Mouse (Mus musculus): Measurements from ENCODE around the gene Etv6. TPM values are rescaled to one million over a fixed set of nuclear protein-coding genes. Genes with fewer than 3 reads are reported as not detected.

The Etv6 gene
- polyA plus RNA-seq, 1 experiment: 16.3 TPM

DNA sequence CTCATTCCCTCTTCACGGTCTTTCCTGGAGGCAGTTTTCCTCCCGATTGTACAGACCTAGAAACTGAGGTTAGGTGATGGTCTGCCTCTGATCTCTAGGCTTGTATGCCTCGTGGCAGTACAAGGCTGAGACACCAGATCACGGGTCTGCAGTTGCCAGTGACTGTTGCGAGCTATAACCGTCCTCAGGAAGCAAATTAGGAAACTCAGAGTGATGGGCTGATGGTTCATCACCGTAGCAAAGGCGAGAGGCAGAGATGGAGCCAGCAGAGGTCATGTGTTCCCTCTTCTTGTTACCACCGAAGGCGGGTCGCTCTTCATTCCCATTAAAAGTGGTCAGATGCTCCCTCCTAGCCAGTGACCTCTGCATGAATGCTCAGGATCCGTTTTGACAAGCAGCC, 6.4 kb downstream of the Etv6 start:
- Histone ChIP-seq H3K36me3 (ENCODE audit: control insufficient read depth, insufficient read depth, low read length) (no peaks in the 10 kb centered on the region), H3K27me3 (replicated peaks; ENCODE audit: control insufficient read depth, insufficient read depth, low read length) (no peaks in the 10 kb centered on the region), H3K4me3 (ENCODE audit: insufficient read depth, low read depth, low read length) (no peak overlapping the region), H3K27ac (ENCODE audit: insufficient read depth, low read depth, low read length) (no peak overlapping the region), H3K4me1 (ENCODE audit: control insufficient read depth, insufficient read depth, low read length) (peaks cover 46% of the 10 kb centered on the region)
- no peak for DNase-seq
- 41% methylated on average over 12 of the region's 12 CpGs for WGBS
- no peak for TF ChIP-seq POLR2A (IDR thresholded peaks at IDR 0.05; ENCODE audit: low read depth, low read length)
- 0 out of 2 replicates have a peak, but pooled peaks have one; percentile 3 for TF ChIP-seq CTCF (conservative IDR thresholded peaks at IDR 0.05; ENCODE audit: insufficient read depth, insufficient read length, low read depth, low read length)

- Histone ChIP-seq H3K4me3 (ENCODE audit: insufficient read depth, low read depth, low read length) (no peak overlapping the region), H3K36me3 (ENCODE audit: control insufficient read depth, insufficient read depth, low read length) (no peaks in the 10 kb centered on the region), H3K27ac (ENCODE audit: insufficient read depth, low read depth, low read length) (no peak overlapping the region), H3K27me3 (replicated peaks; ENCODE audit: control insufficient read depth, insufficient read depth, low read length) (no peaks in the 10 kb centered on the region), H3K4me1 (ENCODE audit: control insufficient read depth, insufficient read depth, low read length) (peaks cover 43% of the 10 kb centered on the region)
- WGBS: 32% methylated on average over 7 of the region's 7 CpGs
- TF ChIP-seq POLR2A (IDR thresholded peaks at IDR 0.05; ENCODE audit: low read depth, low read length): no peak
- no peak for TF ChIP-seq CTCF (conservative IDR thresholded peaks at IDR 0.05; ENCODE audit: insufficient read depth, insufficient read length, low read depth, low read length)
- DNase-seq: peak; percentile 81
These were observed 8.0 kb downstream of the Etv6 start for GRCm38 (mm10) chr6:134043545-134043944.

GRCm38 (mm10) chr6:134045092-134045868, 9.8 kb downstream of the Etv6 start:
- DNase-seq: no peak
- WGBS: 73% methylated on average over 9 of the region's 9 CpGs

DNA sequence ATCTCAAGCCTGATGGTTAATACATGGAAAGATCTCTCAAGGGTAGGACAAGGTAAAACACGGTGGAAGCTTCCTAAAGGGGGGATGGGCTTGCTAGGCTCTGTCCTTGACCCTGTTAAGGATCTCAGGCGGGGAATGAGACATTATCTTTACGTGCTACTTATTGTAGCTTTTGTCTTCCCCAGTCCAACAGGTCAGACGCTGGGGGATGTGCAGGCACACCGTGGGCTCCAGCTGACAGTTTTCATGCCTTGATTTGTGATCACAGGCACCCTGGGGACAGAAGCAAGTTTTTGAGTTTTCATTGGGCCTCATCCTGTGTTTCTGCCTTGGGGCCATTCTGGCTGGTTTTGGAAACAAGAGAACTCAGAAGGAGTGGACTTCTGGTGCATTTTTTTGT, 10.6 kb downstream of the Etv6 start:
- Histone ChIP-seq H3K27me3 (replicated peaks; ENCODE audit: control insufficient read depth, insufficient read depth, low read length) (no peaks in the 10 kb centered on the region), H3K27ac (ENCODE audit: insufficient read depth, low read depth, low read length) (no peak overlapping the region), H3K36me3 (ENCODE audit: control insufficient read depth, insufficient read depth, low read length) (no peaks in the 10 kb centered on the region), H3K4me1 (ENCODE audit: control insufficient read depth, insufficient read depth, low read length) (peaks cover 31% of the 10 kb centered on the region), H3K4me3 (ENCODE audit: insufficient read depth, low read depth, low read length) (no peak overlapping the region)
- DNase-seq: no peak
- TF ChIP-seq POLR2A (IDR thresholded peaks at IDR 0.05; ENCODE audit: low read depth, low read length): no peak
- no peak for TF ChIP-seq CTCF (conservative IDR thresholded peaks at IDR 0.05; ENCODE audit: insufficient read depth, insufficient read length, low read depth, low read length)
- WGBS: 59% methylated on average over 5 of the region's 5 CpGs

More at GRCm38 (mm10) chr6:134045092-134045868, 9.8 kb downstream of the Etv6 start:
- Histone ChIP-seq H3K27ac (ENCODE audit: insufficient read depth, low read depth, low read length) (no peak overlapping the region), H3K4me1 (ENCODE audit: control insufficient read depth, insufficient read depth, low read length) (peaks cover 31% of the 10 kb centered on the region), H3K4me3 (ENCODE audit: insufficient read depth, low read depth, low read length) (no peak overlapping the region), H3K36me3 (ENCODE audit: control insufficient read depth, insufficient read depth, low read length) (no peaks in the 10 kb centered on the region), H3K27me3 (replicated peaks; ENCODE audit: control insufficient read depth, insufficient read depth, low read length) (no peaks in the 10 kb centered on the region)
- TF ChIP-seq POLR2A (IDR thresholded peaks at IDR 0.05; ENCODE audit: low read depth, low read length): no peak
- TF ChIP-seq CTCF (conservative IDR thresholded peaks at IDR 0.05; ENCODE audit: insufficient read depth, insufficient read length, low read depth, low read length): no peak

DNA sequence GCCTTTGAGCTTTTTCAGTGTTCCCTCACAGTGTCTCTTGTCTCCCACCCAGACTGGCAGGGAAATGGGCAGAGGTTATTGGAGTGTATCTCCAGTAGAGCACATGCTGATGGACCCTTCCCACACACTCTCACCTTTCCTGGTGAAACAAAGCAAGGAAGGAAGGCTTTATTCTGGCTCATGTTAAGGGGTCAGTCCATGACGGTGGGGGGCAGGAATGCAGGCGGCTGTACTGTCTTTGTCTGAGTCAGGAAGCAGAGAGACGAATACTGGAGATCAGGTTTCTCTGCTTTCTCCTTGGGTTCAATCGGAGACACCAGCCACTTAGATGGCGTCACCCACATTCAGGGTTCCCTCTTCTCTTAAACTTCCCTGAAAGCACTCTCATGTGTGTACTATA, 11.7 kb downstream of the Etv6 start:
- no peak for DNase-seq
- Histone ChIP-seq H3K4me1 (ENCODE audit: control insufficient read depth, insufficient read depth, low read length) (peaks cover 24% of the 10 kb centered on the region), H3K27me3 (replicated peaks; ENCODE audit: control insufficient read depth, insufficient read depth, low read length) (no peaks in the 10 kb centered on the region), H3K4me3 (ENCODE audit: insufficient read depth, low read depth, low read length) (no peak overlapping the region), H3K27ac (ENCODE audit: insufficient read depth, low read depth, low read length) (no peak overlapping the region), H3K36me3 (ENCODE audit: control insufficient read depth, insufficient read depth, low read length) (no peaks in the 10 kb centered on the region)
- WGBS: 70% methylated on average over 5 of the region's 5 CpGs
- TF ChIP-seq CTCF (conservative IDR thresholded peaks at IDR 0.05; ENCODE audit: insufficient read depth, insufficient read length, low read depth, low read length): no peak
- TF ChIP-seq POLR2A (IDR thresholded peaks at IDR 0.05; ENCODE audit: low read depth, low read length): no peak

- Histone ChIP-seq H3K36me3 (ENCODE audit: control insufficient read depth, insufficient read depth, low read length) (no peaks in the 10 kb centered on the region), H3K4me1 (ENCODE audit: control insufficient read depth, insufficient read depth, low read length) (peaks cover 25% of the 10 kb centered on the region), H3K27me3 (replicated peaks; ENCODE audit: control insufficient read depth, insufficient read depth, low read length) (no peaks in the 10 kb centered on the region), H3K4me3 (ENCODE audit: insufficient read depth, low read depth, low read length) (no peak overlapping the region), H3K27ac (ENCODE audit: insufficient read depth, low read depth, low read length) (no peak overlapping the region)
- WGBS: 90% methylated on average over 6 of the region's 6 CpGs
- TF ChIP-seq POLR2A (IDR thresholded peaks at IDR 0.05; ENCODE audit: low read depth, low read length) (no peak), CTCF (conservative IDR thresholded peaks at IDR 0.05; ENCODE audit: insufficient read depth, insufficient read length, low read depth, low read length) (no peak)
- DNase-seq: no peak
These were observed 12.5 kb downstream of the Etv6 start for GRCm38 (mm10) chr6:134047974-134048373.

DNA sequence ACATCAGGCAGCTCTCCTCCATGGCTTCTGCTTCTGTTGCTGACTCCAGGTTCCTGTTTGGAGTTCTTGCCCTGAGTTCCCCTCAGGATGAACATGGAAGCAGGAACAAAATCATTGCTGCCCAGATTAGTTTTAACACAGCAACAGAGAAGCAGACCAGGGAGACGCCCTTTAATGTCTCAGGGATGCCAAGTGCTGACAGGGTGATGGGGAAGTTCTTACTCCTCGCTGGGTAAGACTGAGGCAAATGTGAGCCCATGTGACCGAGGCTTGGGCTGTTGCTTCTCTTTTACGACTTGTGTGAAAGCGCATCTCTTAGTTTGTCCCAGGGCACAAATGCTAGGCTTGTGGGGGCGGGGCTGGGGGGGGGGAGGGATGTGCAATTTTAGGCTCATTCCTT, 13.5 kb downstream of the Etv6 start:
- DNase-seq: no peak
- TF ChIP-seq POLR2A (IDR thresholded peaks at IDR 0.05; ENCODE audit: low read depth, low read length): no peak
- no peak for TF ChIP-seq CTCF (conservative IDR thresholded peaks at IDR 0.05; ENCODE audit: insufficient read depth, insufficient read length, low read depth, low read length)
- no peak overlapping the region for H3K4me3 ChIP-seq (ENCODE audit: insufficient read depth, low read depth, low read length)
- no peak overlapping the region for H3K27ac ChIP-seq (ENCODE audit: insufficient read depth, low read depth, low read length)
- no peaks in the 10 kb centered on the region for H3K27me3 ChIP-seq (replicated peaks; ENCODE audit: control insufficient read depth, insufficient read depth, low read length)
- peaks cover 29% of the 10 kb centered on the region for H3K4me1 ChIP-seq (ENCODE audit: control insufficient read depth, insufficient read depth, low read length)
- WGBS: 82% methylated on average over 6 of the region's 6 CpGs
- no peaks in the 10 kb centered on the region for H3K36me3 ChIP-seq (ENCODE audit: control insufficient read depth, insufficient read depth, low read length)

All from kidney, adult 2 months (tissue).